Mouse (Mus musculus): ENCODE measurements around the gene Tmem251.

DNA sequence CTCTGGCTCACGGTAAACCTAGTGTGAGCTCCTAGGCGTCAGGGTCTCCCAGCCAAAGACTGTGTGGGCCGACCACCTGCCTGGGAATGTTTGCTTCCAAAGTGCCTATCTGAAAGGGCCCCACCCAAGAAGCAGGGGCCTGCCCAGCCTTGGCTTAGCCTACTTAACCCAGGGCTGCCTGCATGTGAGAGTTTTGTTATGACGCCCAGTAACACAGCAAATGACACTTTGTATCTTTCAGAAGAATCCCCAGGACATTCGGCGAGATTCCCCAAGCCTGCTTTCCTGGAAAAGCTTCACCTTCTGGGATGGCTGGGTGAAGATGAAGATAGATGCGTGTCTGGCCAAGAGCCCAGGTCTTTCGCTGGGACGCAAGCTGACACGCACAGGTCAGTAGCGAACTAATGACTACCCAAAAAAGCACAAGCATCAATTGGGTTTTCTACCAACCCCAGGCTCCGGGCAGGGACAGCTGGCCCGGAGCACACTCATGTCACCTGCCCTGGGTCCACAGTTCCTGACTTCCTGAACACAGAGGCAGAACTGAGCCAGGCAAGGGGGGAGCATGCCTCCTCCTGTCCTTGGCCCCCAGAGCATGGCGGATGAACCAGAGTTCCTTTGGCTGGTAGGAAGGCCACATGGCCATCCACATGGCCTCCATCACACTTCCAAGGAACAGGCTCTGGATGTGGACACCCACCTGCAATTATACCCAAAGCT is 46.8 kb upstream of the Tmem251 start:
- TF ChIP-seq CTCF (IDR thresholded peaks at IDR 0.05; ENCODE audit: borderline replicate concordance, control insufficient read depth, extremely low read depth, insufficient read depth, low read length, poor library complexity) (no peak), POLR2A (IDR thresholded peaks at IDR 0.05; ENCODE audit: control insufficient read depth, extremely low read depth, insufficient read depth, low read length, poor library complexity) (no peak)
